Mouse (Mus musculus): ENCODE data around the gene Rpp25.

DNA sequence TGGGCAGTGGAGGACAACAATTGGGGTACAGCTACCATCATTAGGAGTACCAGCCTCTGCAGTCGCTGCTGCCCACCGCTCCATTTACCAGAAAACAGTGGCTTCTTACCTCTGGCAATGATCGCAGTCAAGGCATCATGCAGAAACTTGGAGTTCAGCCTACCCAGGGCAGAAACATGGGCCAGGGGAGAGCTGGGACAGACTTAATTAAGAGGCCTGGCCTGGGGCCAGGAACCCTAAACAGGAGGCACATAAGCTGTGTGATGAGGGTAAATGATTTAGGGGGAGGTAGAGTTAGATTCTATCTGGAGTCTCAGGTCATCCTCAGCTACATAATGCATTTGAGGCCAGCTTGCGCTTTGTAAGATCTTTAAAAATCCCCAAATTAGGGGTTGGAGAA is 45.4 kb downstream of the Rpp25 start:
- no peak for TF ChIP-seq CTCF (IDR thresholded peaks at IDR 0.05; ENCODE audit: low read depth)
- no peak for TF ChIP-seq EP300 (IDR thresholded peaks at IDR 0.05; ENCODE audit: low read depth)

All from heart, postnatal 0 days (tissue).